Mouse (Mus musculus) G1E (cell line): ENCODE measurements at regions not wholly inside any gene's neighbourhood (a gene's known extent, or its start where the extent isn't known, plus 50 kb on each side); places are given as distances from the start of the nearest gene placed in this dataset.

Source experiments
- CTCF ChIP-seq: IDR thresholded peaks from 2 replicates; pipeline ENCODE4 v1.5.1; 2012; ENCODE audit warnings: low read depth, low read length, inconsistent platforms, mixed read lengths
- GATA1 ChIP-seq: IDR thresholded peaks from 2 replicates; pipeline ENCODE4 v1.6.1; 2012; ENCODE audit warnings: borderline replicate concordance, low read length, inconsistent platforms, mixed read lengths
- TAL1 ChIP-seq: conservative IDR thresholded peaks from 2 replicates; pipeline ENCODE4 v1.6.1; 2012; ENCODE audit warnings: low read depth, low read length, inconsistent platforms, mixed read lengths

DNA sequence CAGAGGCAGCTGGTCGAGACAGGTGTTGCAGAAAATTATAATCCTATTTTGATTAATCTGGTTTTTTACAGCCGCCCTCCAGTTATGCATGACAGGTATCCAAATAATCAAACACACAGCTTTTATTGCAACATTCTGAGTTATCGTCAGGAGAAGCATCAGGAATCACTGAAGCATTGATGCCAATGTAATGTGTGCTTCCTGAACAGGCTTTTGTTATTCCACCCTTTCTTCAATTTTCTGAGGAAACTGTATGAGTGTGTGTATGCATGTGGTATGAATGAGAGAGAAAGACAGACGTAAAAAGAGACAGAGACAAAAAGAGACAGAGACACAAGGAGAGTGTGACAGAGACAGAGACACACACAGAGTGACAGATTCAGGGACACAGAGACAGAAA lies 652.6 kb upstream of the Foxg1 start:
- TF ChIP-seq GATA1 (no peak), CTCF (no peak), TAL1 (no peak)
